Mouse (Mus musculus): Measurements from ENCODE around the gene Becn1.

Gene Becn1

GRCm38 (mm10) chr11:101315665-101316500 is 13.8 kb upstream of the Becn1 start, which contains the start of gene Psme3:
Gene Psme3 (plus strand): TSS chr11:101316213.
- in situ Hi-C loops (cut with MboI; ENCODE audit: unreplicated experiment in 2 of 2): no loop called here

- in situ Hi-C loops (cut with MboI; ENCODE audit: unreplicated experiment in 2 of 2): no loop called here
Observed at GRCm38 (mm10) chr11:101315082-101315650, 13.1 kb upstream of the Becn1 start.

GRCm38 (mm10) chr11:101314567-101314966 is 12.5 kb upstream of the Becn1 start:
- in situ Hi-C loops (cut with MboI; ENCODE audit: unreplicated experiment in 2 of 2): no loop called here

- in situ Hi-C loops (cut with MboI; ENCODE audit: unreplicated experiment in 2 of 2): no loop called here
Observed at GRCm38 (mm10) chr11:101312150-101312549, 10.1 kb upstream of the Becn1 start.

- in situ Hi-C loops (cut with MboI; ENCODE audit: unreplicated experiment in 2 of 2): no loop called here
Observed at GRCm38 (mm10) chr11:101311083-101311482, 9.0 kb upstream of the Becn1 start.

- in situ Hi-C loops (cut with MboI; ENCODE audit: unreplicated experiment in 2 of 2): loop anchor here in 1 of 2 experiments (10.0 kb wide), 1 partner anchor 93 kb away; no protein-coding TSS in a partner anchor
Observed at GRCm38 (mm10) chr11:101307744-101308143, 5.7 kb upstream of the Becn1 start.

GRCm38 (mm10) chr11:101301299-101302003 is 635 bp downstream of the Becn1 start:
- in situ Hi-C loops (cut with MboI; ENCODE audit: unreplicated experiment in 2 of 2): loop anchor here (5.0 to 10.0 kb wide), 2 partner anchors 87 to 89 kb away; no protein-coding TSS in a partner anchor

DNA sequence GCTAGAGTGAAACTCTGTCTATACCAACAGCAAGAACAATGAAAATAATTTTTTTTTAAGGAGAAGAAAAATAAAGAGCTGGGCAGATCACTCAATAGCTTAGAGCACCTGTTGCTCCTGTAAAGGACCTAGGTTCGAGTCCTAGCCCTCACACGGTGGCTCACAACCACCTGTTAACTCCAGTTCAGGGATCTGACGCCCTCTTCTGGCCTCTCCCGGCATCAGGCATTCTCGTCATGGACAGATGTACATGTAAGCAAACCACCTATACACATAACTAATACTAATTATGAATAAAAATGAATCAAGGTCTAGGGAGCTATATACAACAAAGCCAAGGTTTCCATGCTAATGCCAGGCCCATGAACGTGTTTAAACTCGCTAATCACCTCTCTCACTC is 1.2 kb downstream of the Becn1 start:
- in situ Hi-C loops (cut with MboI; ENCODE audit: unreplicated experiment in 2 of 2): loop anchor here (5.0 to 10.0 kb wide), 2 partner anchors 86 to 89 kb away; no protein-coding TSS in a partner anchor

GRCm38 (mm10) chr11:101295191-101295590 is 6.9 kb downstream of the Becn1 start:
- in situ Hi-C loops (cut with MboI; ENCODE audit: unreplicated experiment in 2 of 2): no loop called here

DNA sequence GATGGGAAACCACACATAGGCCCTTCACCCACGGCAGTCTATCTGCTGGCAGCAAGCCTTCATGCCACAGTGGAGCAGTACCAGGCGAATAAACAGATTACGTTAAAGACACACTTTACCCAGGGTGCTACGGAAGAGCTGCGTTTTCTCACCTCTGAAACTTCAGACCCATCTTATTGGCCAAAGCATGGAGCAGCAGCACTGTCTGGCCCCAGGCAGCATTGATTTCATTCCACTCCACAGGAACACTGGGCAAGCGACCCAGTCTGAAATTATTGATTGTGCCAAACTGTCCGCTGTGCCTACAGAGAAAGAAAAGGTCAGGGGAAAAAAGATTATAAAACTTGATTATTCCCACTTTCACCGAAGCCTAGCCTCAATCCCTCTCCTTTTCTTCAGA is 10.9 kb downstream of the Becn1 start:
- in situ Hi-C loops (cut with MboI; ENCODE audit: unreplicated experiment in 2 of 2): no loop called here

DNA sequence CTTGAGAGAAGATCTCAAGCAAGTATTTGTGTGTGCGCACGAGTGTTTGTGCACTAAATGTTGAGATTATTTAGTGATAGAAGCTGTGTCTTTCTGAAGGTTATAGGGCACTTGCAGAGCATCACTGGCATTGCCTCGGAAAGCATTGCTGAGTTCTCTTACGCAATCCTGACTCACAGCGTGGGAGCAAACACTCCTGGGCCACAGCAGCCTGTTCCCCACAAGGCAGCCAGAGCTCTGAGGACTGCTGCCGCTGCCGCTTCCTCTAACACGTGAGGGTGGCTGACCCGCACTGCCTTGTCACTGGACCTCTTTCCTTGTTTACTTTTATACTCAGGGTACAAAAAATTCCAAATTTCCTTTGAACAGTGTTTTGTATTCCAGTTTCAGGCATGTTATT is 14.8 kb downstream of the Becn1 start:
- in situ Hi-C loops (cut with MboI; ENCODE audit: unreplicated experiment in 2 of 2): no loop called here

GRCm38 (mm10) chr11:101283805-101284204 is 18.3 kb downstream of the Becn1 start:
- in situ Hi-C loops (cut with MboI; ENCODE audit: unreplicated experiment in 2 of 2): no loop called here

GRCm38 (mm10) chr11:101282896-101283295 is 19.2 kb downstream of the Becn1 start:
- in situ Hi-C loops (cut with MboI; ENCODE audit: unreplicated experiment in 2 of 2): no loop called here

GRCm38 (mm10) chr11:101280837-101281236 is 21.2 kb downstream of the Becn1 start:
- in situ Hi-C loops (cut with MboI; ENCODE audit: unreplicated experiment in 2 of 2): no loop called here

DNA sequence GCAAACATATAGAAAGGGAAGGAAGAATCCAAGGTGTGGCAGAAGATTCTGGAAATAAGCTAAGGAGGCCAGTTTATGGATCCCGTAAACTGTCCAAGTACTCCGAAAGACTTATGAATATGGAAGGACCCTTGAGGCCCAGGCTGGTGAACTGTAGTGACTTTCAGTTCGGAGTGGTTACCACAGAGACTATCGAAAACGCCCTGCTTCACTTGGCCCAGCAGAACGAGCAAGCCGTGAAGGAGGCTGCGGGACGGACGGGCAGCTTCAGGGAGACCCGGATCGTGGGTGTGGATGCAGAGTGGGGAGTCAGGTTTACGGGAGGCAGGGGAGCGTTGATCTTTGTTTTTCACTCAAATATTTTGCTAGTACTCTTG is 22.9 kb downstream of the Becn1 start:
- in situ Hi-C loops (cut with MboI; ENCODE audit: unreplicated experiment in 2 of 2): no loop called here

DNA sequence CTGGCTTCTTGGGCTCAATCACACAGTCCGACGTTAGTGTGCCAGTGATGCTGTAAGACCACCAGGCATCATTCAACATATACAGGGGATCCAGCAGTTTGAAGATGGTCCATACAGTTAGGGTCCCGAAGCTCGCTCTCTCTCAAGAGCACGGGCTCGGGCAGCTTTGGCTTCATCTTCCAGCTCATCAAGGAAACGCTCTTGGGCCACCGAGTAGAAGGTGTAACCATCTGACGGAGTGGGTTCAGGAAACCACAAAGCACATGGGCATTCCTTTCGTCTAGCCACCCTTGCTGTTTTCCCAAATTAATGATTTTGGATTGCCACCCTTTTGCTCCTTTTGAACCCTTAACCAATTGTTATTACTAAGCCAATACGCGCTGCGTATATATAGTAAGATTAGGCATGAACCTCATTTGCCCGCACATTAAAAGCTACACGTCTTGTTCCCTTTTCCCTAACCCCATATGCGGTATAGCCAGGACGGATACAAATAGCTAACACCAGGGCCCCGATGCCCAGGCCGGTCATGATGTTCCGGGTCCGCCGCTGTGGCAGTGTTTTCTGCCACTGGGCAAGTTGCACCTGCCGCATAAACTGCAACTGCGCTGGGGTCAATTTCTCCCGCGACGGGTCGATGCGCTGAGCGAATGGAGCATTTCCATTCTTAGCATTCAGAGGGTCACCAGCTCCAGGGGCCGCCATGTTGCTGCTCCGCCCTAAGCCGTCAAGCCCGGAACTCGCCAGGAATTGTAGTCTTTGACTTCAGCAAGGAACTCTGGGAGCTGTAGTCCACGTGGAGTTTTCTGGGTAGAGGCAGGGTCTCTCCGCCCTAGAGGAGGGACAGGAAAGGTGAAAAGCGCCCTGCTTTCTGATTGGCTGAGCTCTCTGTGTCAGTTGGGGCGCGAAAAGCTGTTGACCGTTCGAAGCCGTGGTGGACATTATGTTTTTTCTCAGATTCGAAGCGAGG is 23.6 kb downstream of the Becn1 start, which contains the start of the genes Cntd1 and Coa3:
Gene Cntd1, plus strand, starts transcription at position 790 of the 970 bp plus-strand sequence.
Gene Coa3, minus strand, starts transcription at position 892 of the 970 bp plus-strand sequence.
- in situ Hi-C loops (cut with MboI; ENCODE audit: unreplicated experiment in 2 of 2): no loop called here

GRCm38 (mm10) chr11:101277381-101278222 is 24.5 kb downstream of the Becn1 start:
- in situ Hi-C loops (cut with MboI; ENCODE audit: unreplicated experiment in 2 of 2): no loop called here

DNA sequence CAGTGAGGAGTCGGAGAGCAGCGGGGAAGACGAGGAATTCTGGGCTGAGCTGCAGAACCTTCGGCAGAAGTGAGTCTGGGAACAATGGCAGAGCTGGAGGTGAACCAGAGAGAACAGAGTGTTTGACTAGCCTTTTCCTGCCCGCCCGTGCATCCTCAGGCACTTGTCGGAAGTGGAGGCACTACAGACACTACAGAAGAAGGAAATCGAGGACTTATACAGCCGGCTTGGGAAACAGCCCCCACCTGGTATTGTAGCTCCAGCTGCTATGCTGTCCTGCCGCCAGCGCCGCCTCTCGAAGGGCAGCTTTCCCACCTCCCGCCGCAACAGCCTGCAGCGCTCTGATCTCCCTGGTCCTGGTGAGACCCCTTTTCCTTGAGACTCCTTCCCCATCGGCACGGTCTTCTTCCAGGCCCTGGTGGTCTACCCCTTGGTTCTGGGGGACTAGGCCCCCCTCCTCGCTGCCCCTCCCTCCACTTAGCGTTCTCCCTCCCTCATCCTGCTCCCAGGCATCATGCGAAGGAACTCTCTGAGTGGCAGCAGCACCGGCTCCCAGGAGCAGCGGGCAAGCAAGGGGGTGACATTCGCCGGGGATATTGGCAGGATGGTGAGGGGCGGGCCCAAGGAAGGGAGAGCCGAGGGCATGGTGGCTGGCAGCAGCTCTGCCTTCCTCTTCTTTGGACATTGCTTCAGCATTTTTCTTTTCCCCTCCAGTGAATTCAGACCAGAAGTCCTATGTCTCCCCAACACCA is 25.6 kb downstream of the Becn1 start:
- in situ Hi-C loops (cut with MboI; ENCODE audit: unreplicated experiment in 2 of 2): no loop called here
